Mouse (Mus musculus) G1E (cell line): ENCODE data around the gene Lrig1.

ENCODE experiments used
- CTCF ChIP-seq: IDR thresholded peaks from 2 replicates; pipeline ENCODE4 v1.5.1; 2012; ENCODE audit warnings: low read depth, low read length, inconsistent platforms, mixed read lengths
- GATA1 ChIP-seq: IDR thresholded peaks from 2 replicates; pipeline ENCODE4 v1.6.1; 2012; ENCODE audit warnings: borderline replicate concordance, low read length, inconsistent platforms, mixed read lengths
- GATA2 ChIP-seq: IDR thresholded peaks from 2 replicates; pipeline ENCODE4 v1.6.1; 2012; ENCODE audit warnings: low read depth, low read length, inconsistent platforms, borderline replicate concordance
- POLR2AphosphoS5 ChIP-seq: IDR thresholded peaks from 2 replicates; pipeline ENCODE4 v1.6.1; 2012; ENCODE audit warnings: low read depth, low read length, inconsistent platforms; ENCODE audit not compliant: insufficient replicate concordance

GRCm38 (mm10) chr6:94678377-94679164, 21.4 kb downstream of the Lrig1 start:
- TF ChIP-seq CTCF (no peak), GATA2 (no peak), GATA1 (no peak), POLR2AphosphoS5 (no peak)
